Mouse (Mus musculus) gonadal fat pad, adult 2 months (tissue): ENCODE data around the gene Trpv2. TPM values are rescaled to one million over a fixed set of nuclear protein-coding genes. Genes with fewer than 3 reads are reported as not detected.
"Not testable (repeated sequence)": the region's sequence is repeated elsewhere in the genome, so short reads cannot be mapped to it uniquely, and the experiment has no call there.

Experiments used
- DNase-seq: peaks from one replicate; pipeline ENCODE4 v3.0.0-alpha.2; 2012; ENCODE audit warnings: low read depth
- polyA plus RNA-seq: library from polyadenylated mRNA; depleted of rRNA; stranded (reverse); fragments of >200 nt; gene quantifications from 2 replicates; pipeline ENCODE4 v1.2.3, GENCODE M21; 2012; rRNA removed

The Trpv2 gene
- polyA plus RNA-seq, 1 experiment = 13.2 TPM

DNA sequence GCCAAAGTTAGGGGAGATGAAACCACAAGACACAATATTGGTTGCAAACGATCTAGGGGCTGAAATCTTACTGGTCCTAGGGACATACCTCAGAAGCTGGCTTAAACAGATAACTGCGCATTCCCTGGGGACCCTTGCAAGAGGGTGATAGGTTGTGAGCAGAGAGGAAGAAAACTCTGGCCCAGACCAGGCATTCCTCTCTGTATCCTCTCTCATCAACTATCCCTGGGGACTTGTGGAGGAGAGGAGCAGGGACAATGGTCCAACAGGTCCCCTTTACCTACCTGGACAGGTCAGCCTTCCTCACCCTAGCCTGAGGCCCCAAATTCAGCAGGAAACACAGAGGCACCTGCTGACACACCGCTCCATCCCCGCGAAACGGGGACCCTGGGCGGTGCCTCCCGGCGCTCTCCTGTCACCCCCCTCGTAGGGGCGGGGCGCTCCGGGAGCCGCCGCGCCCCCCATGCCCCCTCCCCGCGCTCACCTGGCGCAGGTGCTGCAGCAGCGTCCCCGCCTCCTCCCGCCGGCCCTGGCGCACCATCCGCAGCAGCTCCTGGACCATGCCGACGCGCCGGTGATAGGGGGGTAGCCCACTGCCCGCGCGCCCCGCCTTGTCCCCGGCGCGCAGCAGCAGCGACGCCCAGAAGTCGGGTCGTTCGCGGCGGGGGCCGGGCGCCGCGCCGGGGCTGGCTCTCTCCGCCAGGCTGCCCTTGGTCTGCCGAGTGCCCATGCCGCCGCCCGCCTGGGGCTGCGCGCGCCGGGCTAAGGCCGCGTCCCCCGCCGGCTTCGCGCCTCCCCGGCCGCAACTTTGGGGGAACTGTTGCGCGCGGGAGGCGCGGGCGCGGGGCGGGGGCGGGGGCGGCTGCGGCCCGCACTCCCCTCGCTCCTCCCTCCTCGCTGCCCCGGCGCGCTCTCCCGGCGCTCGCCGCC, 73.6 kb downstream of the Trpv2 start, which contains the start of gene Lrrc75a:
Gene Lrrc75a, minus strand, starts transcription at position 863 of the 930 bp plus-strand sequence.
- DNase-seq = no peak

GRCm38 (mm10) chr11:62648591-62649391, 74.5 kb downstream of the Trpv2 start, which contains the start of gene Mmgt2:
TSS of gene Mmgt2 (plus strand) at chr11:62648664.
- no peak for DNase-seq

DNA sequence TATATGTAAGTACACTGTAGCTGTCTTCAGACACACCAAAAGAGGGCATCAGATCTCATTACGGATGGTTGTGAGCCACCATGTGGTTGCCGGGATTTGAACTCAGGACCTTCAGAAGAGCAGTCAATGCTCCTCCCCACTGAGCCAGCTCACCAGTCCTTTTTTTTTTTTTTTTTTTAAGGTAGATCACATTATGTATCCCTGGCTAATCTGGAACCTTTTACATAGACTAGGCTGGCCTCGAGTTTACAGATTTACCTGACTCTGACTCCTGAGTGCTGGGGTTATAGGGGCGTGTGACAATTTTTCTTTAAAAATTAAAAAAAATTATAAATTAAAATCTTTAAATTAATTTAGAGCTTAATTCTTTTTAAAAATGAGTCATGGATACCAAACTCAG, 75.5 kb downstream of the Trpv2 start:
- not testable (repeated sequence) for DNase-seq

Other genes with a start within 250 kb of the Trpv2 start
- 8.5 and 10.0 TPM in 2 replicates for gene Pigl, start 116.0 kb upstream of the Trpv2 start, polyA plus RNA-seq
- gene Ncor1, start 115.9 kb upstream of the Trpv2 start, polyA plus RNA-seq = 96.8 and 110 TPM in 2 replicates
- gene Cenpv, start 35.2 kb upstream of the Trpv2 start, polyA plus RNA-seq = 24.3 and 25.0 TPM in 2 replicates
- 2,291 TPM in 2 replicates for gene Ubb, start 23.3 kb upstream of the Trpv2 start, polyA plus RNA-seq
- gene Lrrc75a, start 74.0 kb downstream of the Trpv2 start, polyA plus RNA-seq = 9.1 and 14.0 TPM in 2 replicates
- gene Mmgt2, start 74.2 kb downstream of the Trpv2 start, polyA plus RNA-seq = 50.9 and 64.9 TPM in 2 replicates
- 1.5 and 1.6 TPM in 2 replicates for gene Zfp287, start 157.4 kb downstream of the Trpv2 start, polyA plus RNA-seq
- not detected in 2 replicates for gene Gm10428, start 178.6 kb downstream of the Trpv2 start, polyA plus RNA-seq
- 0.44 and 1.4 TPM in 2 replicates for gene Zfp286, start 215.0 kb downstream of the Trpv2 start, polyA plus RNA-seq
- gene Trim16, start 245.7 kb downstream of the Trpv2 start, polyA plus RNA-seq = 4.9 and 7.3 TPM in 2 replicates